Mouse (Mus musculus) lung, postnatal 0 days (tissue): ENCODE results near the gene Cnpy1. TPM values are rescaled to one million over a fixed set of nuclear protein-coding genes. Genes with fewer than 3 reads are reported as not detected.

Experiments
- ATAC-seq: fragments of 200-750 bp; cut with Nextera tagmentation; 2 replicates; pipeline ENCODE4 v1.8.0; 2017; ENCODE audit warnings: moderate library complexity
- DNase-seq: peaks from one replicate; pipeline ENCODE4 v3.0.0-alpha.2; 2016; ENCODE audit warnings: low spot score
- H3K27ac ChIP-seq: fragments of 300-500 bp; sonication (generic); 2 replicates; pipeline ENCODE4 v1.5.1; 2014; ENCODE audit warnings: antibody characterized with exemption, mild to moderate bottlenecking, low read length, mixed read lengths
- H3K27me3 ChIP-seq: fragments of 300-500 bp; sonication (generic); replicated peaks from 2 replicates; pipeline ENCODE4 v1.6.1; 2014; ENCODE audit warnings: low read length, mixed read lengths; ENCODE audit not compliant: insufficient read depth
- H3K36me3 ChIP-seq: fragments of 300-500 bp; sonication (generic); 2 replicates; pipeline ENCODE4 v1.6.1; 2014; ENCODE audit warnings: low read length, mixed read lengths; ENCODE audit not compliant: insufficient read depth
- H3K4me1 ChIP-seq: fragments of 300-500 bp; sonication (generic); 2 replicates; pipeline ENCODE4 v1.6.1; 2014; ENCODE audit warnings: antibody characterized with exemption, low read depth, low read length, mixed read lengths; ENCODE audit not compliant: insufficient read depth
- H3K4me2 ChIP-seq: fragments of 300-500 bp; sonication (generic); replicated peaks from 2 replicates; pipeline ENCODE4 v1.6.1; 2014; ENCODE audit warnings: low read depth, mild to moderate bottlenecking, low read length, moderate library complexity, mixed read lengths
- H3K4me3 ChIP-seq: fragments of 300-500 bp; sonication (generic); 2 replicates; pipeline ENCODE4 v1.5.1; 2014; ENCODE audit warnings: low read depth, low read length
- H3K9ac ChIP-seq: fragments of 300-500 bp; sonication (generic); replicated peaks from 2 replicates; pipeline ENCODE4 v1.6.1; 2014; ENCODE audit warnings: low read depth, mild to moderate bottlenecking
- H3K9me3 ChIP-seq: fragments of 300-500 bp; sonication (generic); 2 replicates; pipeline ENCODE4 v1.6.1; 2016; ENCODE audit warnings: low read length, mixed read lengths
- CTCF ChIP-seq: IDR thresholded peaks from 2 replicates; pipeline ENCODE4 v1.5.1; 2016; ENCODE audit warnings: antibody characterized with exemption, mild to moderate bottlenecking
- EP300 ChIP-seq: IDR thresholded peaks from 2 replicates; pipeline ENCODE4 v1.6.1; 2016; ENCODE audit warnings: antibody characterized with exemption, mild to moderate bottlenecking, control low read depth
- WGBS: fragments of 180-500 bp; shearing (Covaris S2); extraction: QIAGEN DNeasy Blood & Tissue Kit; methylation state at CpG from one replicate; pipeline ENCODE4 v1.1.7; 2014; 5-methylcytosine and 5-hydroxymethylcytosine counted together
- polyA plus RNA-seq: library from polyadenylated mRNA; unstranded; fragments of >200 nt; fragmentation: Nextera tagmentation; extraction: Ambion mirVana; gene quantifications from 2 replicates; pipeline ENCODE4 v1.2.1, GENCODE M21; 2015

Gene Cnpy1
- polyA plus RNA-seq, 1 experiment from 2014 or later, result 0.08 TPM

- Histone ChIP-seq H3K36me3 (no peaks in the 10 kb centered on the region), H3K4me1 (no peaks in the 10 kb centered on the region), H3K9me3 (no peaks in the 10 kb centered on the region), H3K27ac (no peak overlapping the region), H3K4me3 (no peak overlapping the region), H3K4me2 (no peak overlapping the region), H3K9ac (no peak overlapping the region), H3K27me3 (no peaks in the 10 kb centered on the region)
- ATAC-seq (no peak), DNase-seq (no peak)
- WGBS, result 9% methylated on average over 1 of the region's 1 CpGs
- TF ChIP-seq EP300 (no peak), CTCF (no peak)
These were observed 13.8 kb upstream of the Cnpy1 start for GRCm38 (mm10) chr5:28259385-28259784.

- no peak for DNase-seq
- ATAC-seq, result no peak
- 69% methylated on average over 4 of the region's 4 CpGs for WGBS
- Histone ChIP-seq H3K4me3 (no peak overlapping the region), H3K9me3 (no peaks in the 10 kb centered on the region), H3K36me3 (no peaks in the 10 kb centered on the region), H3K4me1 (no peaks in the 10 kb centered on the region), H3K27ac (no peak overlapping the region), H3K9ac (no peak overlapping the region), H3K4me2 (no peak overlapping the region), H3K27me3 (no peaks in the 10 kb centered on the region)
- TF ChIP-seq CTCF (no peak), EP300 (no peak)
These were observed 12.2 kb upstream of the Cnpy1 start for GRCm38 (mm10) chr5:28257816-28258215.

- ATAC-seq (no peak), DNase-seq (no peak)
- Histone ChIP-seq H3K9me3 (no peaks in the 10 kb centered on the region), H3K4me3 (no peak overlapping the region), H3K4me2 (no peak overlapping the region), H3K36me3 (no peaks in the 10 kb centered on the region), H3K4me1 (no peaks in the 10 kb centered on the region), H3K9ac (no peak overlapping the region), H3K27me3 (no peaks in the 10 kb centered on the region), H3K27ac (no peak overlapping the region)
- WGBS, result 75% methylated on average over 4 of the region's 4 CpGs
- TF ChIP-seq EP300, result no peak
- no peak for TF ChIP-seq CTCF
These were observed 7.4 kb upstream of the Cnpy1 start for GRCm38 (mm10) chr5:28252999-28253398.

- Histone ChIP-seq H3K27ac (no peak overlapping the region), H3K9ac (no peak overlapping the region), H3K4me2 (no peak overlapping the region), H3K27me3 (no peaks in the 10 kb centered on the region), H3K4me1 (no peaks in the 10 kb centered on the region), H3K9me3 (no peaks in the 10 kb centered on the region), H3K36me3 (no peaks in the 10 kb centered on the region), H3K4me3 (no peak overlapping the region)
- no peak for DNase-seq
- WGBS, result 86% methylated on average over 4 of the region's 4 CpGs
- TF ChIP-seq EP300 (no peak), CTCF (no peak)
- no peak for ATAC-seq
These were observed 6.7 kb upstream of the Cnpy1 start for GRCm38 (mm10) chr5:28252260-28252659.

- H3K4me1 ChIP-seq, result no peaks in the 10 kb centered on the region
- no peak for TF ChIP-seq CTCF
- TF ChIP-seq EP300, result no peak
- no peaks in the 10 kb centered on the region for H3K27me3 ChIP-seq
- no peaks in the 10 kb centered on the region for H3K9me3 ChIP-seq
- H3K27ac ChIP-seq, result no peak overlapping the region
- no peak overlapping the region for H3K4me2 ChIP-seq
- ATAC-seq (no peak), DNase-seq (no peak)
- no peak overlapping the region for H3K9ac ChIP-seq
- WGBS, result 63% methylated on average over 4 of the region's 4 CpGs
- H3K4me3 ChIP-seq, result no peak overlapping the region
- no peaks in the 10 kb centered on the region for H3K36me3 ChIP-seq
These were observed 5.7 kb upstream of the Cnpy1 start for GRCm38 (mm10) chr5:28251211-28251764.

GRCm38 (mm10) chr5:28250479-28250878, 4.9 kb upstream of the Cnpy1 start:
- TF ChIP-seq EP300, result no peak
- TF ChIP-seq CTCF, result no peak
- Histone ChIP-seq H3K27ac (no peak overlapping the region), H3K4me3 (no peak overlapping the region), H3K36me3 (no peaks in the 10 kb centered on the region), H3K9me3 (no peaks in the 10 kb centered on the region), H3K4me1 (no peaks in the 10 kb centered on the region), H3K9ac (no peak overlapping the region), H3K4me2 (no peak overlapping the region), H3K27me3 (no peaks in the 10 kb centered on the region)
- ATAC-seq (no peak), DNase-seq (no peak)
- WGBS, result 86% methylated on average over 2 of the region's 2 CpGs

- no peak for TF ChIP-seq EP300
- TF ChIP-seq CTCF, result no peak
- DNase-seq, result no peak
- Histone ChIP-seq H3K36me3 (no peaks in the 10 kb centered on the region), H3K9me3 (no peaks in the 10 kb centered on the region), H3K4me1 (no peaks in the 10 kb centered on the region), H3K9ac (no peak overlapping the region), H3K4me3 (no peak overlapping the region), H3K27me3 (no peaks in the 10 kb centered on the region), H3K27ac (no peak overlapping the region), H3K4me2 (no peak overlapping the region)
- 62% methylated on average over 4 of the region's 4 CpGs for WGBS
- no peak for ATAC-seq
These were observed 485 bp downstream of the Cnpy1 start for GRCm38 (mm10) chr5:28245121-28245520.
